Mouse (Mus musculus) G1E (cell line): Measurements from ENCODE around the gene Foxl1.

ENCODE experiments used
- CTCF ChIP-seq: IDR thresholded peaks from 2 replicates; pipeline ENCODE4 v1.5.1; 2012; ENCODE audit warnings: low read depth, low read length, inconsistent platforms, mixed read lengths
- GATA1 ChIP-seq: IDR thresholded peaks from 2 replicates; pipeline ENCODE4 v1.6.1; 2012; ENCODE audit warnings: borderline replicate concordance, low read length, inconsistent platforms, mixed read lengths
- GATA2 ChIP-seq: IDR thresholded peaks from 2 replicates; pipeline ENCODE4 v1.6.1; 2012; ENCODE audit warnings: low read depth, low read length, inconsistent platforms, borderline replicate concordance
- POLR2AphosphoS5 ChIP-seq: IDR thresholded peaks from 2 replicates; pipeline ENCODE4 v1.6.1; 2012; ENCODE audit warnings: low read depth, low read length, inconsistent platforms; ENCODE audit not compliant: insufficient replicate concordance

DNA sequence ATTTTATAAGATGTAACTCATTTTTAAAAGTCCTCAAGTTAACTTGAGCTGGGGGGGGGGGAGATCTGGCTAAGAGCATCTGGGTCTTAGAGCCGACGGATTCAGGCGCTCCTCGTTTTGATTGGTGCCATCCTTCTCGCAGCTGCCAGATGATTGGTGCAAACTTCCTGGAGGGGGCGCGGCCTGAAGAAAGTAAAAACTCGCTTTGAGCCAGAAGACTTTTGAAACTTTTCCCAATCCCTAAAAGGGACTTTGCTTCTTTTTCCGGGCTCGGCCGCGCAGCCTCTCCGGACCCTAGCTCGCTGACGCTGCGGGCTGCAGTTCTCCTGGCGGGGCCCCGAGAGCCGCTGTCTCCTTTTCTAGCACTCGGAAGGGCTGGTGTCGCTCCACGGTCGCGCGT, 11.8 kb upstream of the Foxl1 start, which contains the start of gene Foxc2:
- TF ChIP-seq GATA1 (no peak), CTCF (no peak), GATA2 (no peak), POLR2AphosphoS5 (no peak)
